Mouse (Mus musculus): Measurements from ENCODE around the gene Lipe.
A peak's percentile ranks its signal among the peaks of the same experiment; 100 is the strongest.
"Not testable (repeated sequence)": the region's sequence is repeated elsewhere in the genome, so short reads cannot be mapped to it uniquely, and the experiment has no call there.

The Lipe gene

DNA sequence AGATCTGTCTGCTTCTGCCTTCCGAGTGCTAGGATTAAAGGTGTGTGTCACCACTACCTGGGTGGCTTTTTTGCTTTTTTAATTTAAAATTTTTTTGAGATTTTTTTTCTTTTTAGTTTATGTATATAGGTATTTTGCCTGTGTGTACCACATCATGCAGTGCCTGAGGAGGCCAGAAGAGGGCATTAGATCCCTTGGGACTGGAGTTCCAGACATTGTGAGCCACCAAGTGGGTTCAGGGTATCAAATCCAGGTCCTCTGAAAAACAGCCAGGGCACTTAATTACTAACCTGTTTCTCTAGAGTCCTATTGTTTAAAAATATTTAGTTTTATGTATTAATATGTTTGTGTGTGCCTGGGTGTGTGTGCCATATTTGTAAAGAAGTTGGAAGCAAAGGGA, 19.1 kb upstream of the Lipe start:
- DNase-seq (ENCODE audit: extremely low read depth, insufficient read length, low spot score), result no peak

DNA sequence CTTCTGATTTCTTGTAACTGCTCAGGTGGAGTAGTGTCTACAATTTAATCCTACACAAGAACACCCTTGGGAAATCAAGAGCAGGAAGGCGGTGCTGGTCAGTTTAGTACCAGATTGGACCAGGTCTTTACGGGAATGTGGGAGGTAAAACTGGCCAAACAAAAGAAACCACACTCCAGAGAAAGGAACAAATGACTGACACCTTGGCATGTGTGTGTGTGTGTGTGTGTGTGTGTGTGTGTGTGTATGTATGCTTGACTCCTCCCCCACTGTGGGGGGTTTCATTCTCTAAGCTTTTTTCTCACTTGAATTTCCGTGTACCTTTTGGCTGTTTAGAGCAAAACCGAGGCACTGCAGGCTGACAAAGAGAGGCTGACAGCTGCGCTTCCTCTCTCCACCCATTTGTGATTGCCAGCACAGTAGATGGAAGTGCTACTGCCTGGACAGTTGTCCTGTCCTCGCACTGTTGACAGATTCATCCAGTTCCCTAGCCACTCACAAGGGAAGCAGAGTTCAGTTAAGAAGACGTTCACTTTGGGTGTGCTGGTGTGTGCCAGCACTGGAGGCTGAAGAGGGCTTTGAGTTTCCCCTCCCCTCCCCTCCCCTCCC, 14.4 kb upstream of the Lipe start, which contains the start of gene Cxcl17:
Gene Cxcl17, minus strand, starts transcription at position 54 of the 609 bp plus-strand sequence.
- DNase-seq (ENCODE audit: extremely low read depth, insufficient read length, low spot score), result no peak

- DNase-seq (ENCODE audit: extremely low read depth, insufficient read length, low spot score), result no peak
These were observed 13.4 kb upstream of the Lipe start for GRCm38 (mm10) chr7:25411861-25412260.

DNA sequence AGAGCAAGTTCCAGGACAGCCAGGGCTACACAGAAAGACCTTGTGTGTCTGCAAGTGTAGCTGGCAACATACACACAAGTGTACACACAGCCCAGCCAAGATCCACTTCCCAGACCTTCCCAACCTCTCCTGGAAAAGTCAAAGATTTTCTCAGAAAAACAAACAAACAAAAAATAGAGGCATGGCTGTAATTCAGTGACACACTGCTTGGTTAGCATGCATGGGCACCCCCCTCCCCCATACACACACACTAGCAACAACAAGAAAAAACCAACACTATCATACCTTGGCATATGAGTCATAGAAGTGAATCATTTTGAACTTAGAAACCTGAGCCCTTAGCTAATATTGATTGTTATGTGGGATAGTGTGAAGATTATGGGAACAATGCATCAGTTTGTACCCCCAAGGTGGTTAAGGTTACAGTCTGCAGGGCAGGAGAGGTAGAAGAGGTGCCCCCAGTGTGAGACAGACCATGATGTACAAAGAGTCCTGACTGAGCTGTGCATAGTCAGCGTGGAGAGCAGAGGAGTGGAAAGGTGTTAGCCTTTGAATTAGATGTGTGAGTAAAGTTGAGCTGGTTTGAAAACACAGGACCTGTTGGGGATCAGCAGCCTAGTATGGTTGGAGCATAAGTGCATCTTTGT, 12.6 kb upstream of the Lipe start:
- DNase-seq (ENCODE audit: extremely low read depth, insufficient read length, low spot score), result no peak

DNA sequence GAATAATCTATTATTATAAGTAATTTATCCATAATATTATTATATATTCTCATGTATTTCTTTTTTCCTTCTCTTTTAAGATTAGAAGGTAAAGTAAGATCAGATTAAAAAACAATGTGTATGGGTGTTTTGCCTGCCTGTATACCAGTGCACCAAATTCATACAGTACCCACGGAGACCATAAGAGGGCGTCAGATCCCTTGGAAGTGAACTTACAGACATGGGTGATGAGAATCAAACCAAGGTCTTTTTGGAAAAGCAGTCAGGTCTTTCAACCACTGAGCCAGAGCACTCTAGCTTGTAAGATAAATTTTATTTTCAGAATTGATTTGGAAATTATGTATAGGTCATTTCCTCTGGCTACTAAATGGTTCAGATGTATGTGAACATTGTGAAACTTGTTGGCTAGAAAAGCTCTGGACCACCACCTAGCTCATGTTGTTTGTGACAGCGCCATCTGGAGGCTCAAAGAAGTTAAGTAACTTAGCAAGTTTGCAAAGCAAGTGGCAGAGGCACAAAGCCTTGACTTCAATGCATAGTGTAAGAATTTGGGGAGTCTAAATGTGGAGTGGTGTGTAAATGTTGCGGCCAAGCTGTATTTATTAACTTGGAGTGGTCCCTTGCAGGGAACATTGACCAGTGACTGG, 10.7 kb upstream of the Lipe start:
- DNase-seq (ENCODE audit: extremely low read depth, insufficient read length, low spot score), result no peak

GRCm38 (mm10) chr7:25406468-25406867, 8.0 kb upstream of the Lipe start:
- no peak for DNase-seq (ENCODE audit: extremely low read depth, insufficient read length, low spot score)

DNA sequence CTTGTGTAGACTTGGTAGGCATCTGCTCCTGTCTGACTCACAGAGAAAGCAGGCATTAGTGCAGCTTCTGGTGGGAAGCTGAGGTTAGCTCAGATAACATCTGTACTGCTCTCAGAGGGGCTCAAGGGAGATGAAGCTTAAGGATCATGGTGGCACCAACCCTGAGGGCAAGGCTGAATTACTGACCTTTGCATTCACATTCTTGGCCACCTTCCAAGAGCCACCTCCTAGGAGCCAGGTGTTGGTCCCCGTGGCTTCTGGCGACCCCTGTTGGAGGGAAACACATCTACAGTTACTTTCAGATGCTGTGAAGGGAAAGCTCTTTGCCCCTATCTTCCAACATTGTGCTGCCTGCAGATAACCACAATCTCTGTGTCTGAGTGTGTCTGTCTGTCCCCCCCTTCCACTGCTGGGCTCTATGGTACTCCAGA, 4.2 kb upstream of the Lipe start:
- no peak for DNase-seq (ENCODE audit: extremely low read depth, insufficient read length, low spot score)

DNA sequence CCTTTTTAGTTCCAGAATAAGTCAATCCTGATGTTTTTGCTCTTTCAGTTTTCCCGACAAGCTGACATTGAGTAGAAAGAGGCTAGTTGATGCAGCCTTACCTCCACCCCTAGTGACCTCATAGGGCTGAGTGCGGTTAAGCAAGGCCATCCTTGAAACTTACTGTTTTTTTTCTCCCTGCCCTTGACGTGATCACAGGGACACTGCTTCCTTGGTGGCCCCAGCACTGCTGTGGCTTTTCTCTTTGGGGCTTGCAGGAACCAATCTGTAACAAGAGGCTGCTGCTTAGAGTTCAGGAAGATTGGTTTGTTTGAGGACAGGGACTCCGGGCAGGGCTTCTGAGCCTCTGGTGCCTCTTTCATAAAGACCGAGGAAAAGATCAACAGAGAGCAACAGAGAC, 3.5 kb upstream of the Lipe start:
- DNase-seq (ENCODE audit: extremely low read depth, insufficient read length, low spot score), result no peak

- no peak for DNase-seq (ENCODE audit: extremely low read depth, insufficient read length, low spot score)
These were observed 3.0 kb upstream of the Lipe start for GRCm38 (mm10) chr7:25401551-25401950.

DNA sequence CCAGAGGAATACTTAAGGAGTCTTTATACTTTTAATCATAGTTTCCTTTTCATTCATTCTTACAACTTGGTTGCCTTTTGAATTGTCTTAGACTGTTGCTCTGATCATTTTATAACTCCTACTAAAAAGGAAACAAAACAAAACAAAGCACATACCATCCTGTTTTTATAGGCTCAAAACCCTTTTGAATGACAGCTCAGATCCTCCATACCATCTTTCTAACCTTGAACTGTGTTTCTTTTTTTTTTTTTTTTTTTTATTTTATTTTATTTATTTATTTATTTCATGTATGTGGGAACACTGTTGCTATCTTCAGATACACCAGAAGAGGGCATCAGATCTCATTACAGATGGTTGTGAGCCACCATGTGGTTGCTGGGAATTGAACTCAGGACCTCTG, 518 bp upstream of the Lipe start:
- not testable (repeated sequence) for DNase-seq (ENCODE audit: extremely low read depth, insufficient read length, low spot score)

- no peak for DNase-seq (ENCODE audit: extremely low read depth, insufficient read length, low spot score)
These were observed 1.9 kb downstream of the Lipe start for GRCm38 (mm10) chr7:25396621-25397020.

GRCm38 (mm10) chr7:25395558-25396521, 2.7 kb downstream of the Lipe start:
- peak; percentile 87 for DNase-seq (ENCODE audit: extremely low read depth, insufficient read length, low spot score)

GRCm38 (mm10) chr7:25395186-25395557, 3.3 kb downstream of the Lipe start:
- DNase-seq (ENCODE audit: extremely low read depth, insufficient read length, low spot score), result no peak

GRCm38 (mm10) chr7:25394754-25395153, 3.8 kb downstream of the Lipe start:
- no peak for DNase-seq (ENCODE audit: extremely low read depth, insufficient read length, low spot score)

DNA sequence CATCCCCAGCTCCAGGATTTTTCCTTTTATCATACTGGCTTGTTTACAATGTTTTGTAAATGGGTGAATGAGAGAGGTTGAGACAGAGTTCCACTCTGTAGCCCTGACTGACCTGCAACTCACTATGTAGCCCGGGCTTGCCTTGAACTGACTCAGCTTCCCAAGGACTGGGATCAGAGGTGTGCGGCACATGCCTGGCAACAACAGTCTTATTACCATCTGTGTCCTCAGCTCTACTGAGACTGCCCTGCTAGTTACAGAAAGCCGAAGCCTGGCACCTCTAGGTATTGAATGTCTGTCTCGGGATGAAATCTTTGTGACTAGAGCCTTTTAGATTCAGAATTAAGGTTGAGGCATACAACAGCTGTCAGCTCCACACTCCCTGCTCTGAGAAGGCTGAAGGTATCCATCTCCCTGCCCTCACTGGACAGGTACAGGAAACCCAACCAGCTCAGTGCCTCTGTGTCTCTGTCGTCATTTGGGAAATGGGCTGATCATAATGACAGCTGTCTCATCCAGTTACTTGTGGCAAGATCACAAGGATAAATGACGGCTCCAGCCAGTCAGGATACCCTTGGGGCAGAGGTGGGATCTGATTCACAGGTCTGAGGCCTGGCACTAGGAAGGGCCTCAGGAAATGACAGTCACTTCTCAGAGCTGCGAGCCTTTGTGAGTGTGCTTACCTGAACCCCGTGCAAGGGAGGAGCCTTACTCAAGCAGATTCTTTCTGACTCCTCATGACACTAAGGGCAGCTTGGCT, 4.9 kb downstream of the Lipe start:
- no peak for DNase-seq (ENCODE audit: extremely low read depth, insufficient read length, low spot score)

- no peak for DNase-seq (ENCODE audit: extremely low read depth, insufficient read length, low spot score)
These were observed 5.7 kb downstream of the Lipe start for GRCm38 (mm10) chr7:25392851-25393250.

- no peak for DNase-seq (ENCODE audit: extremely low read depth, insufficient read length, low spot score)
These were observed 6.6 kb downstream of the Lipe start for GRCm38 (mm10) chr7:25391856-25392453.

GRCm38 (mm10) chr7:25390986-25391385, 7.5 kb downstream of the Lipe start:
- no peak for DNase-seq (ENCODE audit: extremely low read depth, insufficient read length, low spot score)

DNA sequence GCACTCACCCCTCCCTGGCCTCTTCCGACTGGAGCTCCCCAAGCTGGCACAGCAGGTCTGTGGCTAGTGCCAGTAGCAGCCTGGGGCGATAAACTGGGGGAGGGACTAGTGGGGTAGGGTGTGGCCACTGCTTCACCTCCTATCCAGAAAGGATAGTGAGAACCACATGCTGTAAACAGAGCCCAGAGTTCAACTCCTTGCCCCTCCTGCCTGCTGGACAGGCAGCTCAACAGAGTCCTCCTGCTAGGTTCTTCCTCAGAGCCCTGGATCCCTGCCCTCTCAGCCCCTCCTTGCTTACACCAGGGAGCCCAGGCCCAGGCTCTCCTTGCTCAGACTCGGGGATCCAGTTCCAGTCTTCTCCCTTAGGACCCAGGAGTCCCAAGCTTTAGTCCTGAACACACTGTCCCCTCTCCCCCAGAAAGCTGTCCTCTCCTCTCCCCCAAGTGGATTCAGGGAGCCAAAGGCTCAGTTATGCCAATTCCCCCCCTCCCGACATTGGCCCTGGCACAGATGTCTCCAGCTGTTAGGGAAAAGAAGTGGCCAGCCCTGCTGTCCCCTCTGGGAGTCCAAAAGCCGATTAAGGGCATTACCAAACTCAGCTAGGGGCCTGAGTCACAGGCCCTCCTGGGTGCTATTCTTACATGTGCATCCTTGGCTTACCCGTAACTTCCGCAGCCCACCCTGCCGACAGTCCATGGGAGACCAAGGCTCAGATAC, 8.3 kb downstream of the Lipe start:
- DNase-seq (ENCODE audit: extremely low read depth, insufficient read length, low spot score), result peak; percentile 82
